Mouse (Mus musculus): Measurements from ENCODE around the gene Ccdc180.
A peak's percentile ranks its signal among the peaks of the same experiment; 100 is the strongest.

Ccdc180 gene

DNA sequence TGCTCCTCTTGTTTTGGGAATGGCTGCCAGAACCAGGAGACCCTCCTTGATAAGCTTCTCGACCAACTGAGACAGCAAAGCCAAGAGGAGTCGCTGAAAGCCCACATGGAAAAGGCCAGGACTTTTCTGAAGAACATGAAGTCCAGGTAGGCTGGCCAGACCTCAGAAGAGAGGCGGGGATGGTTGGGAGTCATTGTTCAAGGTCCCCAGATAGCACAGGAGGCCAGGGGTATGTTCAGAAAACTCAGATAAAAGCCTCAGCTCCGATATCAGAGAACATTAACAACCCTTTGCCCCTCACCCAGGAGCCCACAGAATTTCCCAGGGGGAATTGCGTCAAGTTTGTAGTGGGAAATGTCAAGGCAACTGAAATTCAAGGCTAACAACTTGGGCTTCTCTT is 21.2 kb downstream of the Ccdc180 start:
- no peak for DNase-seq (ENCODE audit: extremely low spot score)

GRCm38 (mm10) chr4:45911876-45912275 is 21.8 kb downstream of the Ccdc180 start:
- DNase-seq (ENCODE audit: extremely low spot score): no peak

- no peak for DNase-seq (ENCODE audit: extremely low spot score)
These were observed 27.0 kb downstream of the Ccdc180 start for GRCm38 (mm10) chr4:45917091-45917490.

DNA sequence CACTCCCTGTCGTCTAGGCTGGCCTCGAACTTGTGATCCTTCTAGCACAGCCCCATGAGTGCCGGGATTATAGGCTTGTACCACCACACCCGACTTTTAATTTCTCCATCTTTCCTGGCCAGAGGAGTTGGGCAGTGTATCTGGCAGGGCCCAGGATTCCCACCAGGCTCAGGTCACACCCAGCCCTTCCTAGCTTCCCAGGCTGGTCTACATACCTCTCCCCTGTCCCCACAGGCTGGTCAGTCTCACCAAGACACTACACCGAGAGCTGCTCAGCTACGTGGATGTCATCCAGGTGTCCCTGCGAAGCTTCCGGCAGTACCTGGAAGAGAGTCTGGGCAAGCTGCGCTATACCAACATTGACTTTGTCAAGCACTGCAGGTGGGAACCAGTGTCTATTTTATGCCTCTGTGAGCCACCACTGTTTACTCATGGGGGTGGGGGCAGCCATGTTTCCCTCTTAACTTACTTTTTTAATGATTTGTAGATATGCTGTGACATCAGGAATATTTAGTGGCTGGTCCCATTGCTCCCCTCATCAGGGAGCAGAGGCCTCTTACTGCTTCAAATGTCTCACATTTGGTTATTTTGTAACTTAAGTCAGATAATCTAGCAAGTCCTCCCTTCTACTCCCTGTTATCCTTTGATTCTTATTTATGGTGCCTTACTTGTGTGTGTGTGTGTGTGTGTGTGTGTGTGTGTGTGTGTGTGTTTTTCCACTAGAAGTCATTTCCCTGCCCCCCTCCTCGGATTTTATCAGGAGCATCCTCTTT is 31.7 kb downstream of the Ccdc180 start:
- no peak for DNase-seq (ENCODE audit: extremely low spot score)

DNA sequence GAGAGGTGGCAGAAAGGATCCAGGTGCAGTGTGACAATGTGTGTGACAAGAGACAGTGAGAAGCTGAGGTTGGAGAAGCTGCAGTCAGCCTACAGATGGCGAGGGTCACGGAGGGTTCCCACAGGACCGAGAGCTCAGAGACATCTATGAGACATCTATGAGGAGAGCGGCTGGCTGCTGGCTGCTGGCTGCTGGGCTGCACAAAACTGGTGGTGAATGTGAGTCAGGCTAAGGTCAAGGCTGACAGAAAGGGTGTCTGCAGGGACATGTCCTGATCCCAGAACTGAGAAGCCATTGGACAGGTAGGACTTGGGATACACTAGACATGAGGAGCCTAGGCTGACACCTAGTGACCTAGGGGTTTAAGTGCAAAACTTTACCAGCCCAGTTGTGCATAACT is 33.9 kb downstream of the Ccdc180 start:
- no peak for DNase-seq (ENCODE audit: extremely low spot score)

DNA sequence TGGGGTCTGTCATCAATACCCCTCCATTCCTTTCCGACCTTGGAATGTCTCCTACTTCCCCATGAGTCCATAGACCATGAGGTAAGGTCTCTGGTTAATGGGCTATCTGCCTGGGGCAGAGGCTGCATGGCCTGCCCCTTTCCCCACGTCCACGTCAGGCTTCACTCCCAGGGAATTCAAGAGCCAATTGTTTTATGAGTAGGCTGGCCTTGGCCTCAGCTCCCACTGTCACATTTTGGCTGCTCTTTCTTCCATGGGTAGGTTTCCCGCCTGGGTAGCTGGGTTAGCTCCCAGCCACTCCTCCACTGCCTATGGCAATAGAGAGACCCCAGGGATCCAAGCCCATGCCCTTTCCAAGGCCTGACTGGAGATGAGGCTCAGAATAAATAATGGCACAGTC is 38.5 kb downstream of the Ccdc180 start:
- DNase-seq (ENCODE audit: extremely low spot score): no peak

DNA sequence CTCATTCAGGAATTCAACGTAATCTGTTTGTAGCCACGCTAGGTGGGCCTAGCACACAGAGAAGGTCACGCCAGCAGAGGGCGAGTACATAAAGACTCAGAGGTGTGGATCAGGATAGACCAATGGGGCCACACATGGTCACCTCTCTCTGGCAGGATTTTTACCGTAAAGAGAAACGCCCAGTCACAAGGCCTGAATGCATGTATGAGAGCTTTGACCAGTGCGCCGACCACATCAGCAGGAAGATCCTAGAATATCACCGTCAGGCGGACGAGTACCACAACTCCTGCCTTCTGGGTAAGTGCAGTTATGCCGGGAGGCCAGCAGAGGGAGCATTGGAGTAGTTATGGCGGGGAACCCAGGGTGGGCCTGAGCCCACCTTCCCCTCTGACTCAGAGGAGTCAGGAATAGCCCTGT is 51.5 kb downstream of the Ccdc180 start:
- DNase-seq (ENCODE audit: extremely low spot score): peak; percentile 71

- DNase-seq (ENCODE audit: extremely low spot score): no peak
These were observed 57.6 kb downstream of the Ccdc180 start for GRCm38 (mm10) chr4:45947729-45948128.

DNA sequence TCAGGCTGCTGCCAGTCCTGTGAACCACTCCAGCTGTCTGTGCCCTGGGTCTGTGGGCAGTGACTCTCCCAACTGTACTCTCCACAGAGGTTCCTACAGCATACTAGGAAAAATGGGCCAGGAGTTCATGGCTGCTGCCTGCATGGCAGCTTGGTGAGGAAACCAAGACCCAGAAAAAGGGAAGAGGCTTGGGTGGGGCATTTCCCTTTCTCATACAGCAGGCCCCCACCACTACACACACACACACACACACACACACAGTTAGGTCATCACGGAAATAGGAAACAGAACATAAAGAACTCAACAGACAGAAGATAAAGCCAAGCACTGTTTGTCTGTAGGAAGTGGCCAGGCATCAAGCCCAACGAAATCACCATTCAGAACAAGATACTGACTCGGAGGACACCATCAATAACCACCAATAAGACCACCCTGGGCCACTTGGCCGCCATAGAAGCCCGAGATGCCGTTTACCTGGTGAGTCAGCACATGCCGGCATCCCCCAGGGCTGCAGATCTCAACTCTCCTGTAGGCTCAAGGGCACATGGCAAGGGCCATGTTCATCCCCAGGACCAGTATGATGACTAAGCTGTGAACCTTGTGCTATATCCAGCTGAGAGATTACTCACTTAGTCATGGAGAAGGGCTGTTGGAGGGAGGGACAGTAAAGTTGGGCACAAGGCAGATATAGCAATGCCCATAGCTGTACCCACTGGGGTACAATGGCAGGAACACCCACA is 59.2 kb downstream of the Ccdc180 start:
- no peak for DNase-seq (ENCODE audit: extremely low spot score)

GRCm38 (mm10) chr4:45951830-45952229 is 61.7 kb downstream of the Ccdc180 start:
- DNase-seq (ENCODE audit: extremely low spot score): no peak

- DNase-seq (ENCODE audit: extremely low spot score): no peak
These were observed 63.2 kb downstream of the Ccdc180 start for GRCm38 (mm10) chr4:45953025-45953919.

- no peak for DNase-seq (ENCODE audit: extremely low spot score)
These were observed 65.1 kb downstream of the Ccdc180 start for GRCm38 (mm10) chr4:45955235-45955634.

- no peak for DNase-seq (ENCODE audit: extremely low spot score)
These were observed 66.0 kb downstream of the Ccdc180 start for GRCm38 (mm10) chr4:45956131-45956530.

GRCm38 (mm10) chr4:45956706-45957105 is 66.6 kb downstream of the Ccdc180 start:
- no peak for DNase-seq (ENCODE audit: extremely low spot score)

DNA sequence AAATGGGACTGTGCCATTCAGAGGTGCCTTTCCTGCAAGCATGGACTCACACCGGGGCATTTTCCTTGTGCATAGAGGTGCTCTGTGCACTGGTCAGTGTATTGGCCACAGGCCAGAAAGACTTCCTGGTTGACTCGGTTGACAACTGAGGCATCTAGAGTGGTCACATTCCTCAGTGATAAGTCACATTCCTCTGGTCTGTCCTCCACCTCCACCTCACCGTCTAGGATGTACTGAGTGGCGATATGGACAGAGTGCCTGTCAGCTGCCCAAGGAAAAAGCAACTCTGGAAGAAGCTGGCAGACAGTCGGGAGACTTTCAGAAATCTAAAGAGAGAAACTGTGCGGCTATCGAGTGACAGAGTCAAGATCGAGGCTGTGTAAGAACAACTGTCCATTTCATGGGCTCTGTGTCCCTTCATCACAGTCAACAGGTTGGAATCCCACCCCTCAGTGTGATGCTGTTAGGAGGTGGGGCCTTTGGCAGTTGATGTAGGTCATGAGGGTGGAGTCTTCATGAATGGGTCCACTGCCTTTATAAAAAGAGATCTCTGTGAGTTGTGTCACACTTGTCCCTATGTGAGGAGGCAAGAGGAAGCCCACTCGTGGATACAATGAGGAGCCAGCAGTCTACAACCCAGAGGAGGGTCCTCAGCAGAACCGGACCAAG is 74.8 kb downstream of the Ccdc180 start, which contains the start of gene Tdrd7:
Gene Tdrd7, plus strand, starts transcription at position 564 of the 669 bp plus-strand sequence.
- DNase-seq (ENCODE audit: extremely low spot score): no peak

DNA sequence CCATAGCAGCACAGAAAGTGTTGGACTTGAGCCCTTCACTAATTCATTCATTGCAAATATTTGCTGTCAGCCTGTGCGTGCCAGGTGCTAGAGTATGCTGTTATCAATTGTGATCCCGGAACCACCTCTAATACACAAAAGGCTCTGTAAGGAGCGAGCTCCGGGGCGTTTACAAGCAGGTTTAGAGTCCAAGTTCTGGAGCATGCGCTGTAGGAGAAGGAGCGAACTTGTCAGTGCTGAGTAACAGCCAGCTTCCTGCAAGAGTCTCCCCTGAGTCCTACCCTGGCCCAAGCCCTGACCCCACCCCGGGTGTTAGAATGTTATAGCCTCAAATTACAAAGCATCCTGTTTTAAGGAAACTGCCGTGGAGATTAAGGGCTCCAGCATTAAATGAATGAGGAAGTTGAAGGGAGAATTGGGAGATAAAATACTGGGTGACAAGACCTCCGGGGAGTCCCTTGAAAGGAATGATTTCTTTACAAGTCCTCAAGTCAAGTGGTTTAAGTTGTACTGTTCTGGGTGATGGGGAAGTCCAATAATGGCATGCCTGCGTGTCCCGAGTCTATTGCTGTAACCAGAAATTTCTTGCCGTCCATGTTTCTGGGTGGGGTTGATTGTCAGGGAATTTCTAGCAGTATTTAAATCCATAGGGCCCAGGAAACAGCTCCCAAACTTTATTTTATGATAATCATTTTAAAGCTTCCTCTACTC is 75.8 kb downstream of the Ccdc180 start:
- no peak for DNase-seq (ENCODE audit: extremely low spot score)

- DNase-seq (ENCODE audit: extremely low spot score): peak; percentile 35
These were observed 76.6 kb downstream of the Ccdc180 start for GRCm38 (mm10) chr4:45966716-45967115.

DNA sequence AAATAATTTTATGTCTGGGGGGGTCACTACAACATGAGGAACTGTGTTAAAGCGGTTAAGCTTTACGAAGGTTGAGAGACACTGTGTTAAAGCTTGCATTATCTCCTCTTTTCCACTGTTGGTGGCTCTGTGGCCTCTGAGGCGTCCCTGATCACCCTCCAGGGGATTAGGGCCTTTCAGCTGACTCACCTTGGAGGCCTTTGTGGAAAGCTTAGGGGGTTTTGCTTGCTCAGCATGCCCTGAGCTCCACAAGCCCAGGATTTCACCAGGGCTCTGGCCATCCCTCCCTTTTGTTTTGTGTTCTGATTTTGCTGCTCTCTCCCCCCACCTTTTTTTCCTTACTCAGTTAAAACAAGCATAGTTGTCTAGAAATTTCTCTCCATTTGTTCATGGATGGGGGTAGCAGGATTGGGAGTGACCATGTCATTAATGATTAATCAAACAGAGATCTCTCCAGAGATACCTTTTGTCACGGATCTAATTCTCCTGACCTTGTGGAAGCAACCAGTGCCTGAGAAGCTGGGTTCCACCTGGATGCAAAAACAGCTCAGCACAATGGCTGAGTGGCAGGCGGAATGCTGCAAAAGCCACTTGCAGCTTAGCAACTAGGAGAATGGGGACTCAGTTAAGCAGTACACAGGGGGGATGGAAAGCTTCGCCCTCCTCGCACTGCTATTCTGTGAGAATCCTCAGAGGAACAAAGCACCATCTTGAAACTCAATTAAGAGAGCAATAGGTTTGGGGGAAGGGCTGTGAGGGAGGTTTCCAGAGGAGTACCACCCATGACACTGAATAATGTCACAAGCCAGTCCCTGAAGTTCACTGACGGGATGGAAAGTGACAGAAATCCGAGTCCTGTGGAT is 77.6 kb downstream of the Ccdc180 start:
- peak; percentile 50 for DNase-seq (ENCODE audit: extremely low spot score)

DNA sequence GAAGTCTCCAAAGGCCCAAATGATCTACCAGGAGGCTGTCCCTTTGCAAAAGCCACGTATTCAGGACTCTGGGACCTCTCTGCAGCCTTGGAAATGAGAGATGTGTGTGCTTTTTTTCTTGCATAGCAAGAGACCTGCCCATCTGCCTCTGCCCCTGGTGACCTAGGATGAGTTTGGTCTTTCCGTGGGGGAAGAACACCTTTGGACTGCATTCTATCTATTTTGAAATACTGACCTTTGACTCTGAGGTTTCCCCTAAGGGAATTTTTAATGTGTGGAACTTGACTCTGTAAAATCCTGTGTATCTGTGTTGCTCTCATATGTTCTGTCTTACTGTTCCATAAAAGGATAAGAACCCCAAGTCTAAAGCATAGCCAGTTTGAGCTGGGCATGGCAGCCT is 78.9 kb downstream of the Ccdc180 start:
- DNase-seq (ENCODE audit: extremely low spot score): no peak

DNA sequence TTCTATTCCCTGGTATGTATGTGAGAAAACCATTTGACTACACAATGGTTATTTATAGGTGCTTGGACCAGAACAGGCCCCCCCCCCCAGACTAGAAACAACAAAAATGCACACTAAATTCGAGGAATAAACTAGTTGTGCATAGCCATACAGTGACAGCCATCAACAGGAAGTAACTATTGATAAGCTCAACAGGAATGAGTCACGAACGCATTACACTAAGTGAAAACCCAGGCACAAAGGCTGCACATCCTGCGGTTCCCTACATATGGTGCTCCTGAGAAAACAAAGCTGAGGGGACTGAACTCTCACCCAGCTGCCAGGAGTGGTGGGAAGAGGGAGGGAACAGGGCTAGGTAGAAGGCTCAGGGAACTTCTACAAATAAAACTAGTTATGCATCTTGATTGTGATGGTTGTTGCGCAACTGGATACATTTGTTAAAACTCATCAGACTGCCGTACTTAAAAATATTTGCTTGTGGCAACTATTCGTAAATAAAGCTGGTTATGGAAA is 80.0 kb downstream of the Ccdc180 start:
- DNase-seq (ENCODE audit: extremely low spot score): no peak

All from embryo, embryonic 9.5 days (tissue).